Mouse (Mus musculus) forebrain, embryonic 15.5 days (tissue): ENCODE measurements around the gene Zfp111. TPM values are rescaled to one million over a fixed set of nuclear protein-coding genes. Genes with fewer than 3 reads are reported as not detected.

Source experiments
- ATAC-seq: fragments of 200-750 bp; cut with Nextera tagmentation; replicated peaks from 2 replicates; pipeline ENCODE4 v1.8.0; 2017; ENCODE audit warnings: mild to moderate bottlenecking, moderate TSS enrichment, moderate library complexity
- H3K27ac ChIP-seq: fragments of 300-500 bp; sonication (generic); replicated peaks from 2 replicates; pipeline ENCODE4 v1.5.1; 2015; ENCODE audit warnings: mild to moderate bottlenecking, inconsistent platforms
- H3K27me3 ChIP-seq: fragments of 300-500 bp; sonication (generic); 2 replicates; pipeline ENCODE4 v1.6.1; 2015; ENCODE audit warnings: inconsistent platforms
- H3K36me3 ChIP-seq: fragments of 300-500 bp; sonication (generic); 2 replicates; pipeline ENCODE4 v1.6.1; 2015; ENCODE audit warnings: mild to moderate bottlenecking, inconsistent platforms
- H3K4me1 ChIP-seq: fragments of 300-500 bp; sonication (generic); 2 replicates; pipeline ENCODE4 v1.6.1; 2015; ENCODE audit warnings: inconsistent platforms
- H3K4me2 ChIP-seq: fragments of 300-500 bp; sonication (generic); replicated peaks from 2 replicates; pipeline ENCODE4 v1.6.1; 2015; ENCODE audit warnings: mild to moderate bottlenecking, inconsistent platforms
- H3K4me3 ChIP-seq: fragments of 300-500 bp; sonication (generic); 2 replicates; pipeline ENCODE4 v1.5.1; 2015; ENCODE audit warnings: mild to moderate bottlenecking, inconsistent platforms
- H3K9ac ChIP-seq: fragments of 300-500 bp; sonication (generic); replicated peaks from 2 replicates; pipeline ENCODE4 v1.6.1; 2015; ENCODE audit warnings: mild to moderate bottlenecking, inconsistent platforms
- H3K9me3 ChIP-seq: fragments of 300-500 bp; sonication (generic); 2 replicates; pipeline ENCODE4 v1.6.1; 2016; ENCODE audit warnings: inconsistent platforms
- WGBS: fragments of 180-500 bp; shearing (Covaris S2); methylation state at CpG from one replicate; pipeline ENCODE4 v1.1.7; 2015; ENCODE audit warnings: mixed read lengths; 5-methylcytosine and 5-hydroxymethylcytosine counted together
- polyA plus RNA-seq: library from polyadenylated mRNA; unstranded; fragments of >200 nt; fragmentation: Nextera tagmentation; extraction: Ambion mirVana; gene quantifications from 2 replicates; pipeline ENCODE4 v1.2.1, GENCODE M21; 2015

Gene Zfp111
- 7.0 and 7.6 TPM in 2 replicates for polyA plus RNA-seq

- no peak within 1 kb of the TSS for H3K4me3 ChIP-seq
- H3K4me2 ChIP-seq, result no peak within 1 kb of the TSS
- no peak for ATAC-seq
- H3K27ac ChIP-seq, result no peak within 1 kb of the TSS
- no peak within 1 kb of the TSS for H3K9ac ChIP-seq
- H3K4me1 ChIP-seq, result peaks cover 10% of the 10 kb centered on the region
- no peaks in the 10 kb centered on the region for H3K36me3 ChIP-seq
- WGBS, result 75% methylated on average over 5 of the region's 5 CpGs
- no peaks in the 10 kb centered on the region for H3K27me3 ChIP-seq
- no peaks in the 10 kb centered on the region for H3K9me3 ChIP-seq
Measured at GRCm38 (mm10) chr7:24211343-24211742, at the start of gene Zfp111. Gene Zfp111, minus strand, starts transcription at chr7:24211443.

- Histone ChIP-seq H3K36me3 (peaks cover 20% of the 10 kb centered on the region), H3K9ac (no peak overlapping the region), H3K4me1 (peaks cover 13% of the 10 kb centered on the region), H3K4me2 (no peak overlapping the region), H3K27me3 (no peaks in the 10 kb centered on the region), H3K4me3 (no peak overlapping the region), H3K9me3 (no peaks in the 10 kb centered on the region), H3K27ac (no peak overlapping the region)
- 91% methylated on average over 4 of the region's 4 CpGs for WGBS
- ATAC-seq, result no peak
Measured at GRCm38 (mm10) chr7:24260000-24260312, 48.7 kb upstream of the Zfp111 start.

DNA sequence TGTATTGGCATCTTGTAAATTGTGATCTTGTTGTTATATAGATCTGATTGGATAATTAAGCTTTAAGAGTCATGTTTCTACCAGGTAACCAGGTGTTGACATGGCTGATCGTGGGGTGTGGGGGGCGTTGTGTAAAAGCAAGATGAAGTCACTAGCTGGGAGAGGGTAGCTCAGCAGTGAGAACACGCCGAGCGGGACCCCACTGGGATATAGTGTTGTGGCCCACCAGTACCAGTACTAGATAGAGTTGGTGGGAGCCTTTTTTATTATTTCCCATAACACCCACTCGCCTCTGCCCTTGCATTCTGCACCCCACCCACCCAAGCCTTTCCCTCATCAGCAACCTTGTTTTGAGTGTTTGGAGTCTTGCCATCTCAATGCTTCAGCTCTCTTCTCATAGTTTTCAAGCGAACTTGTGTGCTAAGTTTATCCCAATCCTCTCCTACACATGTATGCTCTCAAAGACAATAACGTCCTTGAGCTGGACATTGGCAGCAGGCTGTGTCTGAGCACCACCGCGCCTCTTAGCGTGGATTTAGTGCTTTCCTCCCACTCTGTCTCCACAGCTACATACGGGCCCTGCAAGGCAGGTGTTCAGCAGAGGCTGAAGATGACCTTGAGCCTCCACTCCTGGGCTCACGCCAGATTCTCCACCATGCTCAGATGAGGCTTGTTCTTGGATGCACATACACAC lies 48.2 kb upstream of the Zfp111 start:
- H3K36me3 ChIP-seq, result peaks cover 20% of the 10 kb centered on the region
- H3K27ac ChIP-seq, result no peak overlapping the region
- H3K4me3 ChIP-seq, result no peak overlapping the region
- no peaks in the 10 kb centered on the region for H3K9me3 ChIP-seq
- H3K27me3 ChIP-seq, result no peaks in the 10 kb centered on the region
- peaks cover 15% of the 10 kb centered on the region for H3K4me1 ChIP-seq
- WGBS, result 91% methylated on average over 13 of the region's 13 CpGs
- no peak overlapping the region for H3K4me2 ChIP-seq
- no peak overlapping the region for H3K9ac ChIP-seq
- no peak for ATAC-seq

DNA sequence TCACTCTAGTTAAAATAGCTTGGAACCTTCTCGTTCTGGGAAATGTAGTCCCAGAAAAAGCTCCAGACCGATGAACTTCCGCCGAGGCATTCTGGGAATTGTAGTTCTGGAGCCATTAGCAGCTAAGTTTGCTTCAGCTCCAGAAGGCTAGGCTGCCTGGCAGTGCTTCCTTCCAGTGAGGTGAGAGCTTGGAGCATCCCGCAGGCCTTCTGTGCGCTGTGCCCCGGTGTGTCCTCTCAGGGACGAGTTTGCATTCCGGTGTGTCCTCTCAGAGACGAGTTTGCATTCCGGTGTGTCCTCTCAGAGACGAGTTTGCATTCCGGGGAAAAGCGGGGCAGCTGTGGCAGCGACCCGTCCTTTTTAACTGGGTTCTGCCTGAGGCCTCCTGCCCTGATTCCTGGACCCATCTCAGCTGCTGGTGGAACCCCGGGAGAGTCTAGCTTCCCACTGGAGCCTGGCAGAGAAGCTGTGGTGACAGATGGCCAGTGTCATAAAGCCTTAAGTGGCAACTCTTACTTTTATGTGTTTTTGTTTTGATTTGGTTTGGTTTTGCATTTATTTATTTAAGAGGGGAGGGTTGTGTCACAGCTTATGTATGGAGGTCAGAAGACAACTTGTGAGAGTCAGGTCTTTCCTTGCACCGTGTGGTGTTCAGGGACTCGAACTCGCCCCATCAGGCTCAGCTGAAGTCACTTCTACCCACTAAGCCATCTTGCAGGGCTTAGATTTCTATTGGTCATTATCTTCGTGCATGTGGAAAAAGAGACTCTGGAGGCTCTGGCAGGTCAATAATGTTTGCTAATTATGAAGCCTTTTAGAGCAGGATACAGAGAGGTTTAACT lies 43.6 kb upstream of the Zfp111 start, which contains the start of gene Zfp108:
TSS of gene Zfp108 (plus strand) at position 162 of the 842 bp plus-strand sequence.
- Histone ChIP-seq H3K4me2 (peak within 1 kb of the TSS; percentile 66), H3K4me1 (peaks cover 18% of the 10 kb centered on the region), H3K27ac (peak within 1 kb of the TSS; percentile 61), H3K4me3 (peak within 1 kb of the TSS; percentile 53), H3K36me3 (no peaks in the 10 kb centered on the region), H3K9me3 (no peaks in the 10 kb centered on the region), H3K27me3 (no peaks in the 10 kb centered on the region), H3K9ac (peak within 1 kb of the TSS; percentile 63)
- peak; percentile 92 for ATAC-seq
- WGBS, result 20% methylated on average over 21 of the region's 21 CpGs

DNA sequence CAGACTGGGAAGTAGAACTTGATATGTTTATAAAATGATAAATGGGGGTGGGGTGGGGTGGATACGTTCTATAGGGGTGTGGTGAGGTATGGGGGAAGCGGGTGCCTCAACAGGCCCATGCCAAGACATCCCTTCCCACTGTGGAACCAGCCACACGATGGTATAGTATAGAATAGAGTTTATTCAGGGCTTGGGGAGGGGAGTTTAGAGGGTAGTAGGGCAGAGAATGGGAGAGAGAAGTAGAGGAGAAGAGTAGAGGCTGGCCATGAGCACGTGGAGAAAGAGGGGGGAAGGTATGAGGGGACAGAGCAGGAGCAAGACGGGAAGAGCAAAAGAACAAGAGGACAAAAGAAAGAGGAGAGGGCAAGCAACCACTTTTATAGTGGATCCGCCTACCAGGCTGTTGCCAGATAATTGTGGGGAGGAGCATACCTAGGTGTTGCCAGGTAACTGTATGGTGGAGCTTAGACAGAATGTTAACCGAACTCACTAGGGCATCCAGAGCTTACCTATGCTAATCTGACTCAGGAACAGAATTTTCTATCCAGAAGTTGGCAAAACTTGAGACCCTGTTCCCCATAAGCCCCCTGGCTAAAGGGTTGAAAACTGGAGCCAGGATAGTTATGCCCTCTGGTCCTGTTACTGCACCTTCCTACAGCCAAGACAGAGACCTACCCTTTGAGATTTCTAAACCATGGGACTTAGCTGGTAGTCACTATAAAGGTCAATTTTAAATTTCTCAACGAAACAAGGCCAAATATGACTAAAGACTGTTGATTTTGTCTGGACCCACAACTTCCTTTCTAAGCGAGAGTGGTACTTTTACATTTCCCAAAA lies 42.8 kb upstream of the Zfp111 start:
- Histone ChIP-seq H3K9ac (no peak overlapping the region), H3K4me2 (peak overlapping the region; percentile 66), H3K27ac (no peak overlapping the region), H3K4me1 (peaks cover 18% of the 10 kb centered on the region), H3K9me3 (no peaks in the 10 kb centered on the region), H3K4me3 (peak overlapping the region; percentile 53), H3K36me3 (no peaks in the 10 kb centered on the region), H3K27me3 (no peaks in the 10 kb centered on the region)
- ATAC-seq, result peak; percentile 76
- WGBS, result 60% methylated on average over 9 of the region's 9 CpGs

GRCm38 (mm10) chr7:24237040-24237791 lies 26.0 kb upstream of the Zfp111 start, which contains the start of gene Zfp109:
Gene Zfp109, minus strand, starts transcription at chr7:24237560.
- H3K27ac ChIP-seq, result no peak within 1 kb of the TSS
- peak within 1 kb of the TSS; percentile 84 for H3K4me3 ChIP-seq
- H3K9ac ChIP-seq, result peak within 1 kb of the TSS; percentile 75
- H3K36me3 ChIP-seq, result peaks cover 6% of the 10 kb centered on the region; the same call in 1 of the 2 replicates
- 5% methylated on average over 28 of the region's 28 CpGs for WGBS
- ATAC-seq, result peak; percentile 94
- H3K27me3 ChIP-seq, result peaks cover 3% of the 10 kb centered on the region; the same call in 1 of the 2 replicates
- H3K4me1 ChIP-seq, result peaks cover 9% of the 10 kb centered on the region
- peak within 1 kb of the TSS; percentile 55 for H3K4me2 ChIP-seq
- no peaks in the 10 kb centered on the region for H3K9me3 ChIP-seq

- peaks cover 6% of the 10 kb centered on the region for H3K36me3 ChIP-seq
- H3K27ac ChIP-seq, result no peak overlapping the region
- no peaks in the 10 kb centered on the region for H3K9me3 ChIP-seq
- 83% methylated on average over 2 of the region's 2 CpGs for WGBS
- ATAC-seq, result no peak
- H3K4me1 ChIP-seq, result peaks cover 10% of the 10 kb centered on the region
- no peaks in the 10 kb centered on the region for H3K27me3 ChIP-seq
- H3K4me2 ChIP-seq, result no peak overlapping the region
- no peak overlapping the region for H3K4me3 ChIP-seq
- no peak overlapping the region for H3K9ac ChIP-seq
Measured at GRCm38 (mm10) chr7:24210296-24210695, 947 bp downstream of the Zfp111 start.

GRCm38 (mm10) chr7:24208282-24208886 lies 2.9 kb downstream of the Zfp111 start:
- Histone ChIP-seq H3K4me1 (peaks cover 10% of the 10 kb centered on the region), H3K4me3 (peak overlapping the region; percentile 68), H3K4me2 (peak overlapping the region; percentile 67), H3K27ac (no peak overlapping the region), H3K27me3 (no peaks in the 10 kb centered on the region), H3K36me3 (peaks cover 11% of the 10 kb centered on the region), H3K9ac (no peak overlapping the region), H3K9me3 (no peaks in the 10 kb centered on the region)
- 59% methylated on average over 7 of the region's 7 CpGs for WGBS
- peak; percentile 63 for ATAC-seq

DNA sequence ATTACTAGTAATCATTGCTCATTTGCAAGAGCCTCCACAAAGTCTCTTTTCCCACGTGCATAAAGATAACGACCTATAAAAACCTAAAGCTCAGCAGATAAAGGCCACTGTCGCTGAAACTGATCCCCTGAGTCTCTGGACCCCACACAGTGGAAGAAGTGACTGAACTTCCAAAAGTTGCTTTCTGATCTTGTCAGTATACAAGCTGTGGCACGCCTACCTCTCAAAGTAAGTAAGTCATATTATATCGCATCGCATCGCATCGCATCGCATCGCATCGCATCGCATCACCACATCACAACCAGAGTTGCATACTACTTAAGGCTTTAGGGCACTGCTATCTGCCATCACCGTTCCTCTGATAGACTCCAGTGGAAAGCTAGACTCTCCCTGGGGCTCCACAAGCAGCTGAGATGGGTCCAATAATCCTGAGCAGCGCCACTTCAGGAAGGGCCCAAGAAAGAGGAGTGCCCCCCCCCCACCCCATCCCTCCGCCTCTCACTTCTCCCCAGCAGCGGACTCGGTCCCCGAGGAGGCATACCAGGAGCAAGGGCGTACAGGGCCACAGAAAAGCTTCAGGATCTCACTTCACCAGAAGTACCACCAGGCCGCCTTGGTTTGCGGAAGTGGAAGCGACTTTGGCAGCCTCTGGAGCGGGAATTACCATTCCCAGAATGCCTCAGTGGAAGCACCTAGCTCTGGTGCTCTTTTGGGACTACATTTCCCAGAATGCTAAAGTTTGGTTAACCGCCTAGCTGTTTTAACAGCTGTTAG lies 3.6 kb downstream of the Zfp111 start:
- Histone ChIP-seq H3K27ac (peak overlapping the region; percentile 46), H3K36me3 (peaks cover 11% of the 10 kb centered on the region), H3K4me1 (peaks cover 10% of the 10 kb centered on the region), H3K27me3 (no peaks in the 10 kb centered on the region), H3K4me3 (peak overlapping the region; percentile 68), H3K4me2 (peak overlapping the region; percentile 67), H3K9ac (peak overlapping the region; percentile 64), H3K9me3 (no peaks in the 10 kb centered on the region)
- 11% methylated on average over 24 of the region's 24 CpGs for WGBS
- peak; percentile 87 for ATAC-seq

DNA sequence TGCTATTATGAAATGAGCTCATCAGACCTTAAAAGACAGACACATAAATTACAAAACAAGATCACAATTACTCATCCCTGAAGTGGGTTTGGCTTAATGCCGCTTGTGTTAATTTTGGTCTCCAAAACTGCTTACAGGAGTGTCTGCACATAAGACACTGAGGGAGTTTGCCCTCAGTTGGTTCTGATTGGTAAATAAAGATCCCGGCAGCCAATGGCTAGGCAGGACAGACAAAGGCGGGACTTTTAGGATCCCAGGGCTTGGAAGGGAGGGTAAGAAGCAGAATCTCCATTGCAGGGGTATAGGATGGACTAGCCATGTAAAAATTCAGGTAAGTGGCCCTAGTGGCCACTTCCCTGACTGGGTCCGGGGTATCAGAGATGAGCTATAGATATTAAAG lies 14.3 kb downstream of the Zfp111 start:
- H3K4me1 ChIP-seq, result no peaks in the 10 kb centered on the region
- no peaks in the 10 kb centered on the region for H3K9me3 ChIP-seq
- no peak overlapping the region for H3K4me2 ChIP-seq
- no peak for ATAC-seq
- WGBS, result 91% methylated on average over 4 of the region's 4 CpGs
- H3K4me3 ChIP-seq, result no peak overlapping the region
- H3K9ac ChIP-seq, result no peak overlapping the region
- H3K27me3 ChIP-seq, result no peaks in the 10 kb centered on the region
- H3K27ac ChIP-seq, result no peak overlapping the region
- H3K36me3 ChIP-seq, result peaks cover 71% of the 10 kb centered on the region
